Mouse (Mus musculus) T-cell, adult 2 months (primary cell): Measurements from ENCODE around the gene Gpx2.

ENCODE experiments used
- DNase-seq: peaks from one replicate; pipeline ENCODE4 v3.0.0; 2022; ENCODE audit warnings: low spot score

The Gpx2 gene

GRCm38 (mm10) chr12:76752652-76753318 is 42.6 kb downstream of the Gpx2 start:
- peak; percentile 70 for DNase-seq

DNA sequence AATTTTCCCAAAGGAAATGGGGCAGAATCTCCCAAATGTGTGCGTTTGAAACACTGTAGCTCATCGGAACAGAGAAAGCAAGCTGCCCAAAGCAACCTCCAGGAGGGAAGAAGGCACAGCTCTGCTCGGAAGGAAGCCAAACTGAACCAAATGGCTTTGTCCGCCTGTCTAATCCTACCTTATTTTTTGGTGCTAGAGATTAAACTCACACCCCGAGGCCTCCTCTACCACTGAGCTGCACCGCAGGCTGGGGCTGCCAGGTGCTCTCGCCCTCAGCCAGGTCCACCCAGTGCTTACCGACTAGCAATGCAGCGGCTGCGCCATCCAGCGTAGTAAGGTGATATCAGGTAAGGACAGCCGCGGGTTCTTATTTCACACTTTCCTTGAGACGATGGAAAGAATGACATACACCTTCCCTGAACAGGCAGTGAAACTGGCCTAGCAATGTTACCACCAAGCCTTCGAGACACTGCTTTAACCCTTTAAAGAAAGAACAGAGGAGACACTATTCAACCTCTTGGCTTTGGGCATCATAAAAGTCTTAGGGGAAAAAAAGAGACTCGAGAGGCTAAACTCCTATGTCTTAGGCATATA is 44.4 kb downstream of the Gpx2 start:
- no peak for DNase-seq
